Mouse (Mus musculus): ENCODE results near the gene Olfr1201. TPM values are rescaled to one million over a fixed set of nuclear protein-coding genes. Genes with fewer than 3 reads are reported as not detected.

Gene Olfr1201
- polyA plus RNA-seq (2015; fragmentation: Nextera tagmentation; extraction: Ambion mirVana): not detected in 2 replicates

DNA sequence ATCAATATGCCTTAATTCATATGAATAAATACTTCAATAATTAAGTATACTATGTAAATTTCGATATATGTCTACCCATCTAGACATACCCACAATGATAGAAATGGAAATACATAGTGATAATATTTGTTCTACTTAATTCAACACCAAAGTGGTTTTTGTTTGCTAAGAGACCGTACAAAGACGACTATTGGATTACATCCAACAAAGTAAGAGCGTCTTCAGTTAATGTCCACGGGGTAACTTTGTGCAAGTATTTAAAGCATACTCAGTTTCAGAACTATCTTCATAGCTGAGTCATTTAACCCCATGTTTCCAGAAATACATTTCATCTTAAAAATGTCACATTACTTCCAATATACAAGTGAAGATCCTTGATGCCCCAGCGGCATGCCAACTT is at the start of gene Olfr1201:
Gene Olfr1201 (plus strand): TSS at position 301 of the 400 bp plus-strand sequence.
- Histone ChIP-seq H3K27me3 (no peaks in the 10 kb centered on the region), H3K36me3 (no peaks in the 10 kb centered on the region), H3K4me3 (replicated peaks) (no peak within 1 kb of the TSS), H3K27ac (no peak within 1 kb of the TSS), H3K4me2 (replicated peaks) (no peak within 1 kb of the TSS), H3K4me1 (replicated peaks) (no peaks in the 10 kb centered on the region), H3K9me3 (no peaks in the 10 kb centered on the region), H3K9ac (replicated peaks) (no peak within 1 kb of the TSS)
- WGBS: 83% methylated on average over 6 of the region's 6 CpGs
- ATAC-seq: no peak

DNA sequence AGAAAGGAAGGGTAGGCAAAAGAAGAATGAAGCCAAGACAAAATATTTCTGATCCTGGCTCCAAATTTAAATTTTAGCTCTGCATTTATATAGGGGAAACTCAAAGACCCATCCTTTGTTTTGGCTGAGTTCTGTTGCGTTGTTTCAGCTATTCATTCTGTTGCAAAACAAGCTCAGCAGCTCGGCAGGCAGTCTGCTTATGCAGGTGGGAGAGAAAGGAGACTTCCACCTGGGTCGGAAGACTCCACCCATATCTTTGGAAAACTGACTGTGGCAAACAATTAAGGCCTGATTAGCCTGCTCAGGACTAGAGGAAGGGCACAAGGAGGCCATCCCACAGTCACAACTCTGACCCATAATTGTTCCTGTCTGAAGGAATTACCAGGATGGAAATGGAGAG is 49.5 kb upstream of the Olfr1201 start:
- H3K36me3 ChIP-seq: no peaks in the 10 kb centered on the region
- ATAC-seq: no peak
- WGBS: 69% methylated on average over 3 of the region's 3 CpGs

DNA sequence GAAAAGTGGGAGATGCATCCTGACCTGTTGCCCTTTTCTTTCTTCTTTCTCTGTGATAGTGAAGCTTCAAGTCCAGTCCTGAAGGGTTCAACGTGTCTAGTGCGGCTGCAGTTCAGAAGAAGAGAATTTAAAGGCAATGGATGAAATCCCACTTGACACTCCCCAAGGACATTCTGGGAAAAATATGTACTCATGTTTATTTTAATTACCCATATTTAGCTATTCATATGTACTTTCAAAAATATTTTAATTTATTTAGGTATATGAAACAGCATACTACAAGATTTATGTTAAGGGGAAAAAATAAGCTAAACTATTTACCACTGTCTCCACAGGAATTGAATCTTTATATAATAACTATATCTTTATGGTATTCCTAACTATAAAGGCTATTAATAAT is 41.6 kb upstream of the Olfr1201 start, which contains the start of gene Olfr1198:
Gene Olfr1198 (minus strand): TSS at position 101 of the 400 bp plus-strand sequence.
- H3K27me3 ChIP-seq: no peaks in the 10 kb centered on the region
- no peak within 1 kb of the TSS for H3K27ac ChIP-seq
- H3K9me3 ChIP-seq: no peaks in the 10 kb centered on the region
- WGBS: 90% methylated on average over 2 of the region's 2 CpGs
- H3K4me3 ChIP-seq (replicated peaks): no peak within 1 kb of the TSS
- H3K4me1 ChIP-seq (replicated peaks): no peaks in the 10 kb centered on the region
- H3K36me3 ChIP-seq: no peaks in the 10 kb centered on the region
- H3K9ac ChIP-seq (replicated peaks): no peak within 1 kb of the TSS
- no peak for ATAC-seq
- H3K4me2 ChIP-seq (replicated peaks): no peak within 1 kb of the TSS

More for the DNA sequence above, 49.5 kb upstream of the Olfr1201 start:
- Histone ChIP-seq H3K27ac (no peak overlapping the region), H3K4me2 (replicated peaks) (no peak overlapping the region), H3K9me3 (no peaks in the 10 kb centered on the region), H3K9ac (replicated peaks) (no peak overlapping the region), H3K4me1 (replicated peaks) (no peaks in the 10 kb centered on the region), H3K27me3 (no peaks in the 10 kb centered on the region), H3K4me3 (replicated peaks) (no peak overlapping the region)

DNA sequence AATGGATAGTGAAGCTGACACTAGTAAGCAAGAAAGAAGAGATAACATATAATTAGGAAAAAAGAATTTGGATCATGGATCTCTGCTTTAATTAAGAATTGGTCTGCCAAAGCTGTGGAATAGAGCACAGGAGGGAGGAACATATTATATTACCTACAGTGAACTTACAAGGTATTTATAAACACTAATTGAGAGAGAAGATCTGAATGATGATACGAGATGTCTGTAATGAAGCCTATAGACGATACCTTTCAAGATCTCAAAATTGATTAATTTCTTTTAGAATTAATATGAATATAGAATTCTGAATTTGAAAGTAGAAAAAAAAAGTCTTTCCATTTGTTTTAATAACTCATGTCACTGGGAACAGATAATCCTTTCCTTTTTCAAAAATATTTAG is 32.5 kb upstream of the Olfr1201 start, which contains the start of gene Olfr1199:
Gene Olfr1199 (minus strand): TSS at position 101 of the 400 bp plus-strand sequence.
- WGBS: 93% methylated on average over 2 of the region's 2 CpGs

DNA sequence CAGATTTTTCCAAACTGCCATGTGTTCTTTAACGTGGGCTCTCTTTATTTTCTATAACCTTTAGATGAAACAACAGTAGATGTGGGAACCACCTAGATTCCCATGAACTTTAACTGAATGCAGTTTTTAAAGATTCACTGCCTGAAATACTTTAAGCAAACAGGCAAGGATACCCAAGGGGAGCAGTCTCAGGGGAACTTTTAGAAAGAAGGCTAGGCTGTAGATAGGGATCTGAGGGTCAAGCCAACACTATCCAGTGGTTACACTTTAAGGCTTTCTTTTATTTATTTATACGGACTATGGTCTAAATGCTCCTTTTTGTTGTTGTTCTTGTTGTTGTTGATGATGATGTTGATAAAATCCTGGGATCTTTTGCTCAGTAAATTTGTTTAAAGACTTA is 22.4 kb upstream of the Olfr1201 start, which contains the start of gene Olfr1200:
Gene Olfr1200 (minus strand): TSS at position 101 of the 400 bp plus-strand sequence.
- no peak within 1 kb of the TSS for H3K4me3 ChIP-seq (replicated peaks)
- no peaks in the 10 kb centered on the region for H3K9me3 ChIP-seq
- H3K4me1 ChIP-seq (replicated peaks): no peaks in the 10 kb centered on the region
- H3K4me2 ChIP-seq (replicated peaks): no peak within 1 kb of the TSS
- H3K36me3 ChIP-seq: no peaks in the 10 kb centered on the region
- H3K9ac ChIP-seq (replicated peaks): no peak within 1 kb of the TSS
- WGBS: 87% methylated on average over 2 of the region's 2 CpGs
- H3K27ac ChIP-seq: no peak within 1 kb of the TSS
- ATAC-seq: no peak
- no peaks in the 10 kb centered on the region for H3K27me3 ChIP-seq

More for the DNA sequence above, 32.5 kb upstream of the Olfr1201 start, which contains the start of gene Olfr1199:
- H3K4me1 ChIP-seq (replicated peaks): no peaks in the 10 kb centered on the region
- no peaks in the 10 kb centered on the region for H3K36me3 ChIP-seq
- H3K4me3 ChIP-seq (replicated peaks): no peak within 1 kb of the TSS
- H3K27me3 ChIP-seq: no peaks in the 10 kb centered on the region
- H3K9me3 ChIP-seq: no peaks in the 10 kb centered on the region
- H3K9ac ChIP-seq (replicated peaks): no peak within 1 kb of the TSS
- no peak within 1 kb of the TSS for H3K4me2 ChIP-seq (replicated peaks)
- no peak for ATAC-seq
- no peak within 1 kb of the TSS for H3K27ac ChIP-seq

DNA sequence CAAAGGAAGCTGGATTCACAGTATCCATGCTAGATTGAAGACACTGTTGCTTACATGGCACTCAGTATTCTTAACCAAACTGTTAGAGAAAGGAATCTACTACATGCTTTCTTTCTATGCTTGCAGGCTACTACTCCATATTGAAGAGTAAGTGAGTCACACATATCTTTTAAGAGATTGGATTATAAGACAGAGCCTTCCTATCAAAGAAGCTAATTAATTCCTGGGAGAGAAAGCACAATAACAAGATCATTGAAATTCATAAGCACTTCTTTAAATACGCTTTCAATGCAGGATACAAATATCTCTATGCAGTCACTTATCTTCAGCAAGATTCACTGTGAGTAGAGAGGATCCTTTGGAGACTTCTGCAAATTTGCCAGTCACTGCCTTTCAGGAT is 21.4 kb downstream of the Olfr1201 start, which contains the start of gene Olfr1202:
Gene Olfr1202 (plus strand): TSS at position 301 of the 400 bp plus-strand sequence.
- Histone ChIP-seq H3K9me3 (no peaks in the 10 kb centered on the region), H3K27me3 (no peaks in the 10 kb centered on the region), H3K4me3 (replicated peaks) (no peak within 1 kb of the TSS), H3K4me2 (replicated peaks) (no peak within 1 kb of the TSS), H3K27ac (no peak within 1 kb of the TSS), H3K36me3 (no peaks in the 10 kb centered on the region), H3K9ac (replicated peaks) (no peak within 1 kb of the TSS), H3K4me1 (replicated peaks) (no peaks in the 10 kb centered on the region)
- no peak for ATAC-seq
- WGBS: 64% methylated on average over 1 of the region's 1 CpGs

DNA sequence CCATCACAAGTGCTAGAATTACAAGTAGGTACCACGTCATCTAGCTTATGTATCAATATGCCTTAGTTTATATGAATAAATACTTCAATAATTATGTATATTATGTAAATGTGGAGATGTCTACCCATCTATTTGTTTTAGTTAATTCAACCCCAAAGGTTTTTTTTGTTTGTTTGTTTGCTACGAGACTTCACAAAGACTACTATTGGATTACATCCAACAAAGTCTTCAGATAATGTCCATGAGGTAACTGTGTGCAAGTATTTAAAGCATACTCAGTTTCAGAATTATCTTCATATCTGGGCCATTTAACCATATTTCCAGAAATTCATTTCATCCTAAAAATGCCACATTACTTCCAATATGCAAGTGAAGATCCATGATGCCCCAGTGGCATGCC is 36.6 kb downstream of the Olfr1201 start, which contains the start of gene Olfr1205:
Gene Olfr1205 (plus strand): TSS at position 301 of the 400 bp plus-strand sequence.
- Histone ChIP-seq H3K36me3 (no peaks in the 10 kb centered on the region), H3K4me1 (replicated peaks) (no peaks in the 10 kb centered on the region), H3K9ac (replicated peaks) (no peak within 1 kb of the TSS), H3K27ac (no peak within 1 kb of the TSS), H3K9me3 (no peaks in the 10 kb centered on the region), H3K4me2 (replicated peaks) (no peak within 1 kb of the TSS), H3K27me3 (no peaks in the 10 kb centered on the region), H3K4me3 (replicated peaks) (no peak within 1 kb of the TSS)
- ATAC-seq: no peak
- 94% methylated on average over 2 of the region's 2 CpGs for WGBS

DNA sequence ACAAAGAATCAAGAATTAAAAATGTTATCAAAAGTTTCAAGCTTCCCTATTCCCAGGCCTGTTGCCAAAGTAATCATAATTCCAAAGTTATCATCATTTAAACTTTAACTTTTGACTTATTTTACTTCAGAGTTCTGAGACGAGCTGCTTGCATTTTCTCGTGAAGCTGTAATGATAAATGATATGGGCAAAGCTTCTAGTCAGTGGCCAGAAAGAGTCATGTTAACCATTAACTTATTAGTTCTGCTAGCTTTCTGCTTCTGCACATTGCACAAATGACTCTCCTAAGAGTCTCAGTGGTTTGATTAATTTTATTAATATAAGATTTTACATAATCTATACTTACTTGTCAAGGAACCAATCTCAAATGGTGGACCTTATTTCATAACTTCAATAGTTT is 45.6 kb downstream of the Olfr1201 start:
- no peak overlapping the region for H3K4me3 ChIP-seq (replicated peaks)

More for the DNA sequence above, 45.6 kb downstream of the Olfr1201 start:
- ATAC-seq: no peak
- 98% methylated on average over 2 of the region's 2 CpGs for WGBS
- H3K9me3 ChIP-seq: no peaks in the 10 kb centered on the region
- H3K4me2 ChIP-seq (replicated peaks): no peak overlapping the region
- H3K4me1 ChIP-seq (replicated peaks): no peaks in the 10 kb centered on the region
- H3K36me3 ChIP-seq: no peaks in the 10 kb centered on the region
- H3K27me3 ChIP-seq: no peaks in the 10 kb centered on the region
- no peak overlapping the region for H3K27ac ChIP-seq
- no peak overlapping the region for H3K9ac ChIP-seq (replicated peaks)

Other genes starting within 250 kb of the Olfr1201 start
- not detected in 2 replicates for gene Olfr1188, start 236.1 kb upstream of the Olfr1201 start, polyA plus RNA-seq (2015; fragmentation: Nextera tagmentation; extraction: Ambion mirVana)
- gene Olfr1189, start 206.6 kb upstream of the Olfr1201 start, polyA plus RNA-seq (2015; fragmentation: Nextera tagmentation; extraction: Ambion mirVana): not detected in 2 replicates
- gene Olfr1191-ps1, start 152.5 kb upstream of the Olfr1201 start, polyA plus RNA-seq (2015; fragmentation: Nextera tagmentation; extraction: Ambion mirVana): not detected in 2 replicates
- not detected in 2 replicates for gene Olfr1192-ps1, start 144.5 kb upstream of the Olfr1201 start, polyA plus RNA-seq (2015; fragmentation: Nextera tagmentation; extraction: Ambion mirVana)
- not detected in 2 replicates for gene Olfr1193, start 117.4 kb upstream of the Olfr1201 start, polyA plus RNA-seq (2015; fragmentation: Nextera tagmentation; extraction: Ambion mirVana)
- not detected in 2 replicates for gene Olfr1195, start 103.8 kb upstream of the Olfr1201 start, polyA plus RNA-seq (2015; fragmentation: Nextera tagmentation; extraction: Ambion mirVana)
- 0.11 TPM in 1 of 2 replicates, not detected in the other for gene Olfr1196, start 88.4 kb upstream of the Olfr1201 start, polyA plus RNA-seq (2015; fragmentation: Nextera tagmentation; extraction: Ambion mirVana)
- gene Olfr1197, start 60.7 kb upstream of the Olfr1201 start, polyA plus RNA-seq (2015; fragmentation: Nextera tagmentation; extraction: Ambion mirVana): not detected in 2 replicates
- not detected in 2 replicates for gene Olfr1198, start 41.7 kb upstream of the Olfr1201 start, polyA plus RNA-seq (2015; fragmentation: Nextera tagmentation; extraction: Ambion mirVana)
- not detected in 2 replicates for gene Olfr1199, start 32.6 kb upstream of the Olfr1201 start, polyA plus RNA-seq (2015; fragmentation: Nextera tagmentation; extraction: Ambion mirVana)
- gene Olfr1200, start 22.5 kb upstream of the Olfr1201 start, polyA plus RNA-seq (2015; fragmentation: Nextera tagmentation; extraction: Ambion mirVana): not detected in 2 replicates
- not detected in 2 replicates for gene Olfr1202, start 21.5 kb downstream of the Olfr1201 start, polyA plus RNA-seq (2015; fragmentation: Nextera tagmentation; extraction: Ambion mirVana)
- not detected in 2 replicates for gene Olfr1205, start 36.7 kb downstream of the Olfr1201 start, polyA plus RNA-seq (2015; fragmentation: Nextera tagmentation; extraction: Ambion mirVana)
- not detected in 2 replicates for gene Olfr1204, start 56.3 kb downstream of the Olfr1201 start, polyA plus RNA-seq (2015; fragmentation: Nextera tagmentation; extraction: Ambion mirVana)
- not detected in 2 replicates for gene Olfr1206, start 70.2 kb downstream of the Olfr1201 start, polyA plus RNA-seq (2015; fragmentation: Nextera tagmentation; extraction: Ambion mirVana)
- not detected in 2 replicates for gene Olfr1208, start 109.3 kb downstream of the Olfr1201 start, polyA plus RNA-seq (2015; fragmentation: Nextera tagmentation; extraction: Ambion mirVana)
- gene Olfr1209, start 122.1 kb downstream of the Olfr1201 start, polyA plus RNA-seq (2015; fragmentation: Nextera tagmentation; extraction: Ambion mirVana): not detected in 2 replicates
- gene Olfr1211, start 145.1 kb downstream of the Olfr1201 start, polyA plus RNA-seq (2015; fragmentation: Nextera tagmentation; extraction: Ambion mirVana): not detected in 2 replicates
- gene Olfr1212, start 160.9 kb downstream of the Olfr1201 start, polyA plus RNA-seq (2015; fragmentation: Nextera tagmentation; extraction: Ambion mirVana): not detected in 2 replicates
- gene Gm13762, start 187.2 kb downstream of the Olfr1201 start, polyA plus RNA-seq (2015; fragmentation: Nextera tagmentation; extraction: Ambion mirVana): not detected in 2 replicates
- not detected in 2 replicates for gene Olfr1214, start 199.6 kb downstream of the Olfr1201 start, polyA plus RNA-seq (2015; fragmentation: Nextera tagmentation; extraction: Ambion mirVana)
- not detected in 2 replicates for gene Olfr1215, start 213.9 kb downstream of the Olfr1201 start, polyA plus RNA-seq (2015; fragmentation: Nextera tagmentation; extraction: Ambion mirVana)
- not detected in 2 replicates for gene Olfr1216, start 225.3 kb downstream of the Olfr1201 start, polyA plus RNA-seq (2015; fragmentation: Nextera tagmentation; extraction: Ambion mirVana)
- not detected in 2 replicates for gene Olfr1217, start 239.0 kb downstream of the Olfr1201 start, polyA plus RNA-seq (2015; fragmentation: Nextera tagmentation; extraction: Ambion mirVana)

Data from midbrain, embryonic 13.5 days (tissue).